Mouse (Mus musculus) ES-E14 (cell line): ENCODE results near the gene Shisa8.

Experiments used
- CHD2 ChIP-seq: IDR thresholded peaks from 2 replicates; pipeline ENCODE4 v1.6.1; 2014; ENCODE audit warnings: mild to moderate bottlenecking, low read depth, low read length, inconsistent platforms
- MAFK ChIP-seq: IDR thresholded peaks from 2 replicates; pipeline ENCODE4 v1.6.1; 2014; ENCODE audit warnings: mild to moderate bottlenecking, low read depth, low read length, inconsistent platforms; ENCODE audit not compliant: insufficient read depth

DNA sequence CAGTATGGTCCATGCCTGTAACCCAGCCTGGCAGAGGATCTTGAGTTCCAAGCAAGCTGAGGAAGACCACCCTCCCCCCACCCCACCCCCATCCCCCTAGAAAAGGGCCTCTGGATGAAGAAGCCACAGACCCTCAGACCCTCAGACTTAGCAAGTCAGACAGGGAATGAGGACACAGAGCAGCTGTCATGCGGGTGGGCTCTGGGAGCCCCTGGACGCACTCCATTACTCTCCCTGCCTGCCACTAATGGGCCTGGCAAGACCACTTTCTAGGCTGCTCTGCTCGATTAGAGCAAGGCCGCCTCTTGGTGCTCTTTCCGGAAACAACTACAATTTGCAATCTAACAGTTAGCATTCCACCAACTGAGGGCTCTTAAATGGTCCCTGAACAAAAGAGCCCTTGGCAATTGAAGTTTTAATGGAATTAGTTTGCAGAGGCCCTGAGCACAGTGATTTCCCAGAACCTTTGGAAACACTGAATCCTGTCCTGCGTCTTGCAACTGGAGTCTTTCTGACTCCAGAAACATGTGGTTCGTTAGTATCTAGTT is 34.8 kb downstream of the Shisa8 start:
- no peak for TF ChIP-seq MAFK
- TF ChIP-seq CHD2 = no peak
